Mouse (Mus musculus): ENCODE results near the gene Cacng2.

- TF ChIP-seq CTCF (IDR thresholded peaks at IDR 0.05; ENCODE audit: insufficient read depth, low read depth, low read length) (no peak), POLR2A (IDR thresholded peaks at IDR 0.05; ENCODE audit: insufficient read depth, low read depth, low read length) (no peak)
These were observed 1.4 kb downstream of the Cacng2 start for GRCm38 (mm10) chr15:78118275-78118995.
